Mouse (Mus musculus): ENCODE measurements at regions not wholly inside any gene's neighbourhood (a gene's known extent, or its start where the extent isn't known, plus 50 kb on each side); places are given as distances from the start of the nearest gene placed in this dataset.

GRCm38 (mm10) chr16:76680061-76680911 is 306.7 kb upstream of the Nrip1 start:
- H3K27me3 ChIP-seq = peaks cover 14% of the 10 kb centered on the region
- H3K27ac ChIP-seq = no peak overlapping the region
- no peak overlapping the region for H3K4me2 ChIP-seq (replicated peaks)
- no peak for ATAC-seq
- no peak overlapping the region for H3K4me3 ChIP-seq (replicated peaks)
- no peaks in the 10 kb centered on the region for H3K4me1 ChIP-seq (replicated peaks)
- H3K36me3 ChIP-seq = no peaks in the 10 kb centered on the region
- H3K9ac ChIP-seq (replicated peaks) = no peak overlapping the region
- no peaks in the 10 kb centered on the region for H3K9me3 ChIP-seq
- WGBS = 84% methylated on average over 19 of the region's 19 CpGs

GRCm38 (mm10) chr16:76678885-76679284 is 305.3 kb upstream of the Nrip1 start:
- 89% methylated on average over 3 of the region's 3 CpGs for WGBS
- no peaks in the 10 kb centered on the region for H3K4me1 ChIP-seq (replicated peaks)
- no peak overlapping the region for H3K9ac ChIP-seq (replicated peaks)
- H3K9me3 ChIP-seq = no peaks in the 10 kb centered on the region
- peaks cover 2% of the 10 kb centered on the region; the same call in 1 of the 2 replicates for H3K27me3 ChIP-seq
- H3K36me3 ChIP-seq = no peaks in the 10 kb centered on the region
- H3K27ac ChIP-seq = no peak overlapping the region
- ATAC-seq = no peak
- no peak overlapping the region for H3K4me3 ChIP-seq (replicated peaks)
- H3K4me2 ChIP-seq (replicated peaks) = no peak overlapping the region

- Histone ChIP-seq H3K4me3 (replicated peaks) (no peak overlapping the region), H3K36me3 (no peaks in the 10 kb centered on the region), H3K27me3 (no peaks in the 10 kb centered on the region), H3K4me1 (replicated peaks) (no peaks in the 10 kb centered on the region), H3K9ac (replicated peaks) (no peak overlapping the region), H3K9me3 (no peaks in the 10 kb centered on the region), H3K27ac (no peak overlapping the region), H3K4me2 (replicated peaks) (no peak overlapping the region)
- ATAC-seq = no peak
- WGBS = 94% methylated on average over 4 of the region's 4 CpGs
Observed at GRCm38 (mm10) chr16:76669795-76670194, 296.2 kb upstream of the Nrip1 start.

GRCm38 (mm10) chr16:76667046-76667445 is 293.4 kb upstream of the Nrip1 start:
- no peaks in the 10 kb centered on the region for H3K36me3 ChIP-seq
- no peaks in the 10 kb centered on the region for H3K9me3 ChIP-seq
- H3K4me1 ChIP-seq (replicated peaks) = no peaks in the 10 kb centered on the region
- H3K4me2 ChIP-seq (replicated peaks) = no peak overlapping the region
- 61% methylated on average over 3 of the region's 3 CpGs for WGBS
- ATAC-seq = no peak
- no peak overlapping the region for H3K4me3 ChIP-seq (replicated peaks)
- H3K27me3 ChIP-seq = no peaks in the 10 kb centered on the region
- H3K27ac ChIP-seq = no peak overlapping the region
- H3K9ac ChIP-seq (replicated peaks) = no peak overlapping the region

GRCm38 (mm10) chr16:76655106-76655505 is 281.5 kb upstream of the Nrip1 start:
- Histone ChIP-seq H3K4me2 (replicated peaks) (no peak overlapping the region), H3K27me3 (no peaks in the 10 kb centered on the region), H3K36me3 (no peaks in the 10 kb centered on the region), H3K9me3 (no peaks in the 10 kb centered on the region), H3K27ac (no peak overlapping the region), H3K9ac (replicated peaks) (no peak overlapping the region), H3K4me1 (replicated peaks) (no peaks in the 10 kb centered on the region), H3K4me3 (replicated peaks) (no peak overlapping the region)
- WGBS = 35% methylated on average over 3 of the region's 3 CpGs
- ATAC-seq = no peak

GRCm38 (mm10) chr16:76644281-76644680 is 270.7 kb upstream of the Nrip1 start:
- Histone ChIP-seq H3K4me2 (replicated peaks) (no peak overlapping the region), H3K9ac (replicated peaks) (no peak overlapping the region), H3K27ac (no peak overlapping the region), H3K4me3 (replicated peaks) (no peak overlapping the region), H3K9me3 (no peaks in the 10 kb centered on the region), H3K36me3 (no peaks in the 10 kb centered on the region), H3K4me1 (replicated peaks) (no peaks in the 10 kb centered on the region), H3K27me3 (no peaks in the 10 kb centered on the region)
- 94% methylated on average over 6 of the region's 6 CpGs for WGBS
- ATAC-seq = no peak

GRCm38 (mm10) chr16:76643801-76644200 is 270.2 kb upstream of the Nrip1 start:
- Histone ChIP-seq H3K4me3 (replicated peaks) (no peak overlapping the region), H3K9me3 (no peaks in the 10 kb centered on the region), H3K36me3 (no peaks in the 10 kb centered on the region), H3K9ac (replicated peaks) (no peak overlapping the region), H3K27ac (no peak overlapping the region), H3K27me3 (no peaks in the 10 kb centered on the region), H3K4me2 (replicated peaks) (no peak overlapping the region), H3K4me1 (replicated peaks) (no peaks in the 10 kb centered on the region)
- ATAC-seq = no peak
- WGBS = 94% methylated on average over 9 of the region's 9 CpGs

- Histone ChIP-seq H3K9ac (replicated peaks) (no peak overlapping the region), H3K27me3 (no peaks in the 10 kb centered on the region), H3K9me3 (no peaks in the 10 kb centered on the region), H3K27ac (no peak overlapping the region), H3K4me2 (replicated peaks) (no peak overlapping the region), H3K4me3 (replicated peaks) (no peak overlapping the region), H3K4me1 (replicated peaks) (no peaks in the 10 kb centered on the region), H3K36me3 (no peaks in the 10 kb centered on the region)
- 75% methylated on average over 9 of the region's 9 CpGs for WGBS
- ATAC-seq = no peak
Observed at GRCm38 (mm10) chr16:76635169-76635568, 261.5 kb upstream of the Nrip1 start.

GRCm38 (mm10) chr16:76634196-76634698 is 260.6 kb upstream of the Nrip1 start:
- H3K4me3 ChIP-seq (replicated peaks) = no peak overlapping the region
- no peak overlapping the region for H3K4me2 ChIP-seq (replicated peaks)
- H3K4me1 ChIP-seq (replicated peaks) = no peaks in the 10 kb centered on the region
- H3K9me3 ChIP-seq = no peaks in the 10 kb centered on the region
- no peak overlapping the region for H3K27ac ChIP-seq
- H3K27me3 ChIP-seq = no peaks in the 10 kb centered on the region
- H3K9ac ChIP-seq (replicated peaks) = no peak overlapping the region
- no peak for ATAC-seq
- WGBS = 91% methylated on average over 4 of the region's 4 CpGs
- H3K36me3 ChIP-seq = no peaks in the 10 kb centered on the region

GRCm38 (mm10) chr16:76626142-76626541 is 252.5 kb upstream of the Nrip1 start:
- no peak for ATAC-seq

GRCm38 (mm10) chr16:76621715-76622114 is 248.1 kb upstream of the Nrip1 start:
- no peak overlapping the region for H3K9ac ChIP-seq (replicated peaks)
- no peak overlapping the region for H3K4me2 ChIP-seq (replicated peaks)
- H3K27me3 ChIP-seq = no peaks in the 10 kb centered on the region
- no peaks in the 10 kb centered on the region for H3K4me1 ChIP-seq (replicated peaks)
- no peak for ATAC-seq
- WGBS = 76% methylated on average over 8 of the region's 8 CpGs
- no peak overlapping the region for H3K27ac ChIP-seq
- no peaks in the 10 kb centered on the region for H3K36me3 ChIP-seq
- no peak overlapping the region for H3K4me3 ChIP-seq (replicated peaks)
- no peaks in the 10 kb centered on the region for H3K9me3 ChIP-seq

More at GRCm38 (mm10) chr16:76626142-76626541, 252.5 kb upstream of the Nrip1 start:
- no peak overlapping the region for H3K4me2 ChIP-seq (replicated peaks)
- H3K9ac ChIP-seq (replicated peaks) = no peak overlapping the region
- no peaks in the 10 kb centered on the region for H3K27me3 ChIP-seq
- H3K36me3 ChIP-seq = no peaks in the 10 kb centered on the region
- 75% methylated on average over 4 of the region's 4 CpGs for WGBS
- no peaks in the 10 kb centered on the region for H3K4me1 ChIP-seq (replicated peaks)
- no peaks in the 10 kb centered on the region for H3K9me3 ChIP-seq
- no peak overlapping the region for H3K4me3 ChIP-seq (replicated peaks)
- no peak overlapping the region for H3K27ac ChIP-seq

GRCm38 (mm10) chr16:76618295-76618694 is 244.7 kb upstream of the Nrip1 start:
- WGBS = 91% methylated on average over 7 of the region's 7 CpGs
- ATAC-seq = no peak
- no peak overlapping the region for H3K4me3 ChIP-seq (replicated peaks)

GRCm38 (mm10) chr16:76611061-76611460 is 237.4 kb upstream of the Nrip1 start:
- H3K27me3 ChIP-seq = no peaks in the 10 kb centered on the region
- H3K9ac ChIP-seq (replicated peaks) = no peak overlapping the region
- H3K4me1 ChIP-seq (replicated peaks) = no peaks in the 10 kb centered on the region
- no peaks in the 10 kb centered on the region for H3K9me3 ChIP-seq
- ATAC-seq = no peak
- no peak overlapping the region for H3K4me2 ChIP-seq (replicated peaks)
- no peak overlapping the region for H3K27ac ChIP-seq
- H3K36me3 ChIP-seq = no peaks in the 10 kb centered on the region
- H3K4me3 ChIP-seq (replicated peaks) = no peak overlapping the region

More at GRCm38 (mm10) chr16:76618295-76618694, 244.7 kb upstream of the Nrip1 start:
- H3K27ac ChIP-seq = no peak overlapping the region
- H3K4me2 ChIP-seq (replicated peaks) = no peak overlapping the region
- no peaks in the 10 kb centered on the region for H3K27me3 ChIP-seq
- H3K36me3 ChIP-seq = no peaks in the 10 kb centered on the region
- H3K9me3 ChIP-seq = no peaks in the 10 kb centered on the region
- H3K4me1 ChIP-seq (replicated peaks) = no peaks in the 10 kb centered on the region
- no peak overlapping the region for H3K9ac ChIP-seq (replicated peaks)
